Mouse (Mus musculus): Measurements from ENCODE around the gene Hspb7.

GRCm38 (mm10) chr4:141440877-141441276 is 20.3 kb downstream of the Hspb7 start:
- TF ChIP-seq POLR2A (IDR thresholded peaks at IDR 0.05; ENCODE audit: insufficient read depth, low read depth, low read length): no peak
- TF ChIP-seq CTCF (IDR thresholded peaks at IDR 0.05): no peak

Measured in heart, adult 2 months (tissue).